Mouse (Mus musculus) forebrain, embryonic 15.5 days (tissue): Measurements from ENCODE around the gene Bglap2. TPM values are rescaled to one million over a fixed set of nuclear protein-coding genes. Genes with fewer than 3 reads are reported as not detected.

Source experiments
- ATAC-seq: fragments of 200-750 bp; cut with Nextera tagmentation; replicated peaks from 2 replicates; pipeline ENCODE4 v1.8.0; 2017; ENCODE audit warnings: mild to moderate bottlenecking, moderate TSS enrichment, moderate library complexity
- H3K27ac ChIP-seq: fragments of 300-500 bp; sonication (generic); replicated peaks from 2 replicates; pipeline ENCODE4 v1.5.1; 2015; ENCODE audit warnings: mild to moderate bottlenecking, inconsistent platforms
- H3K27me3 ChIP-seq: fragments of 300-500 bp; sonication (generic); 2 replicates; pipeline ENCODE4 v1.6.1; 2015; ENCODE audit warnings: inconsistent platforms
- H3K36me3 ChIP-seq: fragments of 300-500 bp; sonication (generic); 2 replicates; pipeline ENCODE4 v1.6.1; 2015; ENCODE audit warnings: mild to moderate bottlenecking, inconsistent platforms
- H3K4me1 ChIP-seq: fragments of 300-500 bp; sonication (generic); 2 replicates; pipeline ENCODE4 v1.6.1; 2015; ENCODE audit warnings: inconsistent platforms
- H3K4me2 ChIP-seq: fragments of 300-500 bp; sonication (generic); replicated peaks from 2 replicates; pipeline ENCODE4 v1.6.1; 2015; ENCODE audit warnings: mild to moderate bottlenecking, inconsistent platforms
- H3K4me3 ChIP-seq: fragments of 300-500 bp; sonication (generic); 2 replicates; pipeline ENCODE4 v1.5.1; 2015; ENCODE audit warnings: mild to moderate bottlenecking, inconsistent platforms
- H3K9ac ChIP-seq: fragments of 300-500 bp; sonication (generic); replicated peaks from 2 replicates; pipeline ENCODE4 v1.6.1; 2015; ENCODE audit warnings: mild to moderate bottlenecking, inconsistent platforms
- H3K9me3 ChIP-seq: fragments of 300-500 bp; sonication (generic); 2 replicates; pipeline ENCODE4 v1.6.1; 2016; ENCODE audit warnings: inconsistent platforms
- WGBS: fragments of 180-500 bp; shearing (Covaris S2); methylation state at CpG from one replicate; pipeline ENCODE4 v1.1.7; 2015; ENCODE audit warnings: mixed read lengths; 5-methylcytosine and 5-hydroxymethylcytosine counted together
- polyA plus RNA-seq: library from polyadenylated mRNA; unstranded; fragments of >200 nt; fragmentation: Nextera tagmentation; extraction: Ambion mirVana; gene quantifications from 2 replicates; pipeline ENCODE4 v1.2.1, GENCODE M21; 2015

The Bglap2 gene
- polyA plus RNA-seq, 1 experiment from 2014 or later, result not detected

GRCm38 (mm10) chr3:88361096-88361495 lies 17.4 kb downstream of the Bglap2 start:
- Histone ChIP-seq H3K9ac (no peak overlapping the region), H3K36me3 (peaks cover 59% of the 10 kb centered on the region), H3K9me3 (no peaks in the 10 kb centered on the region), H3K4me3 (no peak overlapping the region), H3K27ac (no peak overlapping the region), H3K4me2 (no peak overlapping the region), H3K4me1 (no peaks in the 10 kb centered on the region), H3K27me3 (peaks cover 8% of the 10 kb centered on the region; the same call in 1 of the 2 replicates)
- no peak for ATAC-seq
- WGBS, result 80% methylated on average over 6 of the region's 6 CpGs

- no peak overlapping the region for H3K4me3 ChIP-seq
- WGBS, result 66% methylated on average over 3 of the region's 3 CpGs
- no peak overlapping the region for H3K4me2 ChIP-seq
- H3K36me3 ChIP-seq, result peaks cover 70% of the 10 kb centered on the region
- ATAC-seq, result no peak
- no peak overlapping the region for H3K9ac ChIP-seq
- no peaks in the 10 kb centered on the region for H3K9me3 ChIP-seq
- no peaks in the 10 kb centered on the region for H3K4me1 ChIP-seq
- no peak overlapping the region for H3K27ac ChIP-seq
- H3K27me3 ChIP-seq, result 0 out of 2 replicates have a peak, but pooled peaks cover 3% of the 10 kb centered on the region
These were observed 18.5 kb downstream of the Bglap2 start for GRCm38 (mm10) chr3:88359989-88360388.

GRCm38 (mm10) chr3:88359584-88359983 lies 18.9 kb downstream of the Bglap2 start:
- ATAC-seq, result no peak
- H3K27me3 ChIP-seq, result no peaks in the 10 kb centered on the region
- peaks cover 74% of the 10 kb centered on the region for H3K36me3 ChIP-seq
- no peak overlapping the region for H3K27ac ChIP-seq
- no peak overlapping the region for H3K4me2 ChIP-seq
- no peak overlapping the region for H3K4me3 ChIP-seq
- no peaks in the 10 kb centered on the region for H3K4me1 ChIP-seq
- WGBS, result 76% methylated on average over 5 of the region's 5 CpGs
- H3K9ac ChIP-seq, result no peak overlapping the region
- H3K9me3 ChIP-seq, result no peaks in the 10 kb centered on the region

- Histone ChIP-seq H3K27ac (no peak overlapping the region), H3K9ac (no peak overlapping the region), H3K4me1 (no peaks in the 10 kb centered on the region), H3K36me3 (peaks cover 95% of the 10 kb centered on the region), H3K9me3 (no peaks in the 10 kb centered on the region), H3K27me3 (no peaks in the 10 kb centered on the region), H3K4me3 (no peak overlapping the region), H3K4me2 (no peak overlapping the region)
- WGBS, result 95% methylated on average over 8 of the region's 8 CpGs
- ATAC-seq, result no peak
These were observed 23.9 kb downstream of the Bglap2 start for GRCm38 (mm10) chr3:88354396-88355165.

- Histone ChIP-seq H3K9me3 (no peaks in the 10 kb centered on the region), H3K36me3 (peaks cover 94% of the 10 kb centered on the region), H3K4me1 (no peaks in the 10 kb centered on the region), H3K27ac (no peak overlapping the region), H3K27me3 (no peaks in the 10 kb centered on the region), H3K4me3 (no peak overlapping the region), H3K4me2 (no peak overlapping the region), H3K9ac (no peak overlapping the region)
- ATAC-seq, result no peak
- 97% methylated on average over 9 of the region's 9 CpGs for WGBS
These were observed 25.6 kb downstream of the Bglap2 start for GRCm38 (mm10) chr3:88352907-88353306.

- H3K27ac ChIP-seq, result no peak overlapping the region
- WGBS, result 95% methylated on average over 13 of the region's 13 CpGs
- no peak overlapping the region for H3K4me2 ChIP-seq
- no peak overlapping the region for H3K9ac ChIP-seq
- no peaks in the 10 kb centered on the region for H3K9me3 ChIP-seq
- no peaks in the 10 kb centered on the region for H3K27me3 ChIP-seq
- ATAC-seq, result no peak
- H3K36me3 ChIP-seq, result peaks cover 97% of the 10 kb centered on the region
- no peak overlapping the region for H3K4me3 ChIP-seq
- H3K4me1 ChIP-seq, result no peaks in the 10 kb centered on the region
These were observed 27.8 kb downstream of the Bglap2 start for GRCm38 (mm10) chr3:88350732-88351131.

- no peak overlapping the region for H3K4me3 ChIP-seq
- ATAC-seq, result no peak
- WGBS, result 78% methylated on average over 3 of the region's 3 CpGs
These were observed 39.5 kb downstream of the Bglap2 start for GRCm38 (mm10) chr3:88339006-88339405.

DNA sequence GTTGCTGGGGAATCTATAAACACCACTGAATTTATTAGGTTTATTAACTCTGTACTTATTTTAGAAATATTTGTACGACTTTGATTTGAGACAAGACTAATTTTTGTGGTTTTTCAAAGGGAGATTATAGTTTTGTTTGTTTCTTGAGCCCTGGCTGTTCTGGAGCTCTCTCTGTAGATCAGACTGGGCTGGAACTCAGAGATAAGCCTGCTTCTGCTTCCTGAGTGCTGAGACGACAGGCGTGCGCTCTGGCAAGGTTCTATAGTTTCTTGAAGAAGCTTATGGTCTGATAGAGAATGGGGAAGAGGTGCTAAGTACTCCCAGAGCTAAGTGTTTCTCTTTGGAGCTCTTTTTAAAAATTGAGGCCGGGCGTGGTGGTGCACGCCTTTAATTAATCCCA lies 40.2 kb downstream of the Bglap2 start:
- H3K36me3 ChIP-seq, result peaks cover 21% of the 10 kb centered on the region

More at GRCm38 (mm10) chr3:88339006-88339405, 39.5 kb downstream of the Bglap2 start:
- H3K9me3 ChIP-seq, result no peaks in the 10 kb centered on the region
- H3K36me3 ChIP-seq, result peaks cover 28% of the 10 kb centered on the region
- no peaks in the 10 kb centered on the region for H3K27me3 ChIP-seq
- no peak overlapping the region for H3K27ac ChIP-seq
- no peak overlapping the region for H3K4me2 ChIP-seq
- H3K9ac ChIP-seq, result no peak overlapping the region
- peaks cover 20% of the 10 kb centered on the region for H3K4me1 ChIP-seq

DNA sequence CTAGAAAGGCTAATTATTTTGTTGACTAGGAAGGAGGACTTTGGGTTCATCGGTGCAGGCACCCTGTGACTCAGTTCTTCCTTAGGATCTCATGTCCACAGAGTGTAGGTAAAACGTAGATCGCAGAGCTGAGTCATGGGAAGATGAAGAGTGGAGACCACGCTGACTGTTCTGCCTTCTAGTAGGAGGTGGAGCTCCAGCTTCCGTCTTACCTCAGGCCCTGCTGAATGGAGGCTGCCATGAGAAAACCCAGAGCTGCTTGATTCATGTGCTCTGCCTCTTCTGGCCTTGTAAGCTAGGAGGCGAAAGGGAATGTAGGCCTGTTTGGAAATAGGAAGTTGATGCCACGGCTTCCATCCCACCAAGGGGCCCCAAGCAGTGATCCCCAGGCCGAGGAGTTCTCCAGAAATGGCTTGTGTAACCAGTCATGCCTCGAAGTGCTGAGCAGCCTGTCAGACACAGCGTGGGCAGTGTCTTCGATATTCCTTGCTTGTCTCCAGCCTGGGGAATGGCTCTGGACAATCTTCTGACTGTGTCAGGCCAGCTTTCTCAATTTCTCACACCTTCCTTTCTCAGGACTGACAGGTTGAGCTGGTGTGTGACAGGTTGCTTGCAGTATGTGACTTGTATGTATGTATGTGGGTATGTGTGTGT lies 41.0 kb downstream of the Bglap2 start:
- H3K4me1 ChIP-seq, result peaks cover 20% of the 10 kb centered on the region
- ATAC-seq, result no peak
- peaks cover 12% of the 10 kb centered on the region for H3K36me3 ChIP-seq
- H3K9me3 ChIP-seq, result no peaks in the 10 kb centered on the region
- H3K9ac ChIP-seq, result no peak overlapping the region
- H3K27ac ChIP-seq, result no peak overlapping the region
- H3K27me3 ChIP-seq, result no peaks in the 10 kb centered on the region
- H3K4me2 ChIP-seq, result peak overlapping the region; percentile 69; the same call in 1 of the 2 replicates
- H3K4me3 ChIP-seq, result peak overlapping the region; percentile 71; the same call in 1 of the 2 replicates
- 91% methylated on average over 11 of the region's 11 CpGs for WGBS

More for the DNA sequence above, 40.2 kb downstream of the Bglap2 start:
- Histone ChIP-seq H3K4me1 (peaks cover 20% of the 10 kb centered on the region), H3K27me3 (no peaks in the 10 kb centered on the region), H3K4me3 (no peak overlapping the region), H3K9ac (no peak overlapping the region), H3K9me3 (no peaks in the 10 kb centered on the region), H3K27ac (no peak overlapping the region), H3K4me2 (no peak overlapping the region)
- WGBS, result 95% methylated on average over 7 of the region's 7 CpGs
- ATAC-seq, result no peak

- Histone ChIP-seq H3K27me3 (no peaks in the 10 kb centered on the region), H3K9ac (peak within 1 kb of the TSS; percentile 91), H3K4me1 (peaks cover 20% of the 10 kb centered on the region), H3K36me3 (0 out of 2 replicates have a peak, but pooled peaks cover 4% of the 10 kb centered on the region), H3K27ac (peak within 1 kb of the TSS; percentile 95), H3K4me3 (peak within 1 kb of the TSS; percentile 71), H3K9me3 (no peaks in the 10 kb centered on the region), H3K4me2 (peak within 1 kb of the TSS; percentile 72)
- WGBS, result 2% methylated on average over 60 of the region's 66 CpGs
- ATAC-seq, result peak; percentile 97
These were observed 42.2 kb downstream of the Bglap2 start, which contains the start of the genes Tmem79 and Smg5 for GRCm38 (mm10) chr3:88336058-88337013. Tmem79 (minus strand) TSS chr3:88336148. Smg5 (plus strand) TSS chr3:88336260.

DNA sequence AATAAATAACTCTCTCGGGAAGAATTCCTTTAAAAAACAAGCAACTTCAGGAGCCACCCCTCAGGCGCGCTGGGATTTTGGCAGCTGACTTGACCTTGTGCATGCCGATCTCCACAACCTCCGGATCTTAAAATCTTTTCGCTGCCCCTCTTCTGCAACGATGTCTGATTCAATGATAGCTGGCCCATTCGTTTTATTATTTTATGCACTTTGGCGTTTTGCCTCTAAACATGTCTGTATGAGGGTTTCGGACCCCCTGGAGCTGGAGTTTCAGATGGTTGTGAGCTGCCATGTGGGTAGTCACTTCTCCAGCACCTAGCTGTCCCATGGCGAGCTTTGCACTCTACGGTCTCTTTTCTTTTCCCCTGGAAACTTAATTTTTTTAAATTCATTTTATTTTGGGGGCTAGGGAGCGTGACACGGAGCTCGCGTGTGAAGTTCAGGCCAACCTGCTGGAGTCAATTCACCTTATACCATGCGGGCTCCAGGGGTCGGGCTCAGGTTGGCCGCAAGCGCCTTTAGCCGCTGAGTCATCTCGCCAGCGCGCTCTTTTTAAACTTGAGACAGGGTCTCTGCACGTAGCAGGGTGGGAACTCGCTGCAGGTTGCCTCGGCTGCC lies 43.0 kb downstream of the Bglap2 start:
- Histone ChIP-seq H3K9me3 (no peaks in the 10 kb centered on the region), H3K27ac (peak overlapping the region; percentile 95), H3K4me1 (peaks cover 20% of the 10 kb centered on the region), H3K4me2 (peak overlapping the region; percentile 72), H3K9ac (peak overlapping the region; percentile 66), H3K27me3 (no peaks in the 10 kb centered on the region), H3K4me3 (peak overlapping the region; percentile 71), H3K36me3 (0 out of 2 replicates have a peak, but pooled peaks cover under 1% of the 10 kb centered on the region)
- under 1% methylated on average over 27 of the region's 27 CpGs for WGBS
- peak; percentile 57 for ATAC-seq
